In the genomic region with DNA sequence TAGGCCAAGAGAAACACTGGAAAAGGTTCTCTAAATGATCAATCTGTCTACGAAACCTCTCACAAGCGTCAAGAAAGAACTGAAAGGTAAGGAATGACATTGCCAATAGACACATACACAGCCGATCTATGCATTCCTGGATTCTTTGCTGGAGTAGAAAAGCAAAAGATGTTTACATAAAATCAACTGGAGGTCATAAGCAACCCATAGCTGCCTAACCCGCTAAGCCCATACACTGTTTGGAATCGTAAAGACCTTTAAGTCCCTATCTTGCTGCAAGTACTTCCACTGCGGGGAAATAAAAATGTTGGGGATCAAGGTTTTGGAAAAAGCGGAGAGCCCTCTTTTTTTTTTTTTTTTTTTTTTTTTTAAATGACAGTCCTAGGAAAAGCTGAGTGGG, we compare ENCODE assay signal across 8 mouse cellular contexts. TPM values are rescaled to one million over a fixed set of nuclear protein-coding genes. Genes with fewer than 3 reads are reported as not detected.
DNase-seq lines count a peak whose midpoint lies in the region; ATAC-seq and TF ChIP-seq lines count a peak whose summit lies in the region.

No protein-coding gene starts in this region.

- H3K27ac ChIP-seq in heart, embryonic 14.5 days (replicated peaks in 1 of 2; ENCODE audit: control insufficient read depth in 1 of 2, insufficient read depth in 1 of 2, low read depth in 2 of 2, low read length in 2 of 2): no peak overlapping the region
- H3K27ac ChIP-seq in hindbrain, embryonic 11.5 days (ENCODE audit: low read depth, low read length): no peak overlapping the region
- H3K27ac ChIP-seq in midbrain, embryonic 11.5 days (ENCODE audit: low read depth, low read length): no peak overlapping the region

- WGBS in heart, embryonic 14.5 days: 35% methylated on average over 7 of the region's 7 CpGs
- WGBS in hindbrain, embryonic 11.5 days: 43% methylated on average over 7 of the region's 7 CpGs
- WGBS in midbrain, embryonic 11.5 days: 38% methylated on average over 7 of the region's 7 CpGs

- H3K27me3 ChIP-seq in heart, embryonic 14.5 days (ENCODE audit: control insufficient read depth, insufficient read depth, low read length): no peaks in the 10 kb centered on the region
- H3K27me3 ChIP-seq in G1E (ENCODE audit: insufficient read depth, low read length): no peaks in the 10 kb centered on the region
- H3K27me3 ChIP-seq in hindbrain, embryonic 11.5 days (ENCODE audit: control insufficient read depth, insufficient read depth, low read length): no peaks in the 10 kb centered on the region
- no peaks in the 10 kb centered on the region for H3K27me3 ChIP-seq in midbrain, embryonic 11.5 days (ENCODE audit: control insufficient read depth, insufficient read depth, low read length)

- DNase-seq in heart, postnatal 10 days: no peak
- DNase-seq in G1E (ENCODE audit: low spot score): no peak
- DNase-seq in hindbrain, embryonic 11.5 days (ENCODE audit: low spot score): no peak
- DNase-seq in midbrain, embryonic 11.5 days (ENCODE audit: low spot score, missing footprints): peak; percentile 82
- DNase-seq in frontal cortex, postnatal 14 days (ENCODE audit: low spot score in 2 of 2): no peak
- no peak for DNase-seq in adrenal gland, postnatal 25 days
- DNase-seq in retina, postnatal 1 day: no peak

- peak overlapping the region; percentile 88 for H3K9ac ChIP-seq in heart, embryonic 14.5 days (ENCODE audit: low read length)
- peak overlapping the region; percentile 83 for H3K9ac ChIP-seq in hindbrain, embryonic 11.5 days (ENCODE audit: low read depth, low read length)
- peak overlapping the region; percentile 90 for H3K9ac ChIP-seq in midbrain, embryonic 11.5 days (ENCODE audit: low read length)

- intact Hi-C loops in heart, postnatal 10 days (cut with DNase I): no loop called here

- H3K4me3 ChIP-seq in heart, embryonic 14.5 days (ENCODE audit: control insufficient read depth in 1 of 2, insufficient read depth in 1 of 2, low read depth in 1 of 2, low read length in 2 of 2): peak overlapping the region; percentile 75 to 77
- H3K4me3 ChIP-seq in G1E (ENCODE audit: low read depth, low read length): peak overlapping the region; percentile 84
- H3K4me3 ChIP-seq in hindbrain, embryonic 11.5 days (ENCODE audit: low read depth, low read length): peak overlapping the region; percentile 76
- peak overlapping the region; percentile 90 for H3K4me3 ChIP-seq in midbrain, embryonic 11.5 days (ENCODE audit: low read depth, low read length)

- no peak for ATAC-seq in heart, embryonic 14.5 days (ENCODE audit: insufficient number of reproducible peaks, insufficient read depth, low FRiP score, low read depth)
- ATAC-seq in G1E (ENCODE audit: extremely low read depth, insufficient number of reproducible peaks, low FRiP score, poor library complexity, severe bottlenecking): no peak
- ATAC-seq in hindbrain, embryonic 11.5 days (ENCODE audit: low FRiP score): no peak
- ATAC-seq in midbrain, embryonic 11.5 days (ENCODE audit: low FRiP score): no peak

- peaks cover 10% of the 10 kb centered on the region for H3K36me3 ChIP-seq in heart, embryonic 14.5 days (ENCODE audit: control insufficient read depth, insufficient read depth, low read length)
- peaks cover 37% of the 10 kb centered on the region for H3K36me3 ChIP-seq in G1E (replicated peaks)
- no peaks in the 10 kb centered on the region for H3K36me3 ChIP-seq in hindbrain, embryonic 11.5 days (ENCODE audit: control insufficient read depth, insufficient read depth, low read length)
- no peaks in the 10 kb centered on the region for H3K36me3 ChIP-seq in midbrain, embryonic 11.5 days (ENCODE audit: control insufficient read depth, insufficient read depth, low read length)

- H3K4me2 ChIP-seq in heart, embryonic 14.5 days (ENCODE audit: low read length): peak overlapping the region; percentile 68
- peak overlapping the region; percentile 52 for H3K4me2 ChIP-seq in hindbrain, embryonic 11.5 days (replicated peaks; ENCODE audit: low read depth, low read length)
- H3K4me2 ChIP-seq in midbrain, embryonic 11.5 days: peak overlapping the region; percentile 79

- no peak for TF ChIP-seq CTCF in G1E (IDR thresholded peaks at IDR 0.05; ENCODE audit: low read depth, low read length)

- H3K9me3 ChIP-seq in heart, embryonic 14.5 days (ENCODE audit: control insufficient read depth, low read length): no peaks in the 10 kb centered on the region
- H3K9me3 ChIP-seq in G1E (replicated peaks): no peaks in the 10 kb centered on the region
- no peaks in the 10 kb centered on the region for H3K9me3 ChIP-seq in hindbrain, embryonic 11.5 days (ENCODE audit: control insufficient read depth, low read length)
- no peaks in the 10 kb centered on the region for H3K9me3 ChIP-seq in midbrain, embryonic 11.5 days (ENCODE audit: control insufficient read depth, low read length)

- peaks cover 2 to 26% of the 10 kb centered on the region in 2 experiments for H3K4me1 ChIP-seq in heart, embryonic 14.5 days (ENCODE audit: control insufficient read depth in 2 of 2, insufficient read depth in 2 of 2, low read length in 2 of 2)
- peaks cover 55% of the 10 kb centered on the region for H3K4me1 ChIP-seq in G1E (ENCODE audit: insufficient read depth, low read depth, low read length)
- no peaks in the 10 kb centered on the region; the same call in 1 of the 2 replicates for H3K4me1 ChIP-seq in hindbrain, embryonic 11.5 days (replicated peaks; ENCODE audit: control insufficient read depth, insufficient read depth, low read length)
- H3K4me1 ChIP-seq in midbrain, embryonic 11.5 days (ENCODE audit: control insufficient read depth, insufficient read depth, low read length): peaks cover 20% of the 10 kb centered on the region

RNA-seq across cellular contexts. Expression of a gene that starts 0.8 kb away (rescaled TPM):
- 98.5 and 101 TPM in 2 replicates for polyA plus RNA-seq in heart, embryonic 14.5 days (2014; fragmentation: Nextera tagmentation; extraction: Ambion mirVana)
- 10 to 100 TPM; 49.8 to 53.1 TPM for total RNA-seq in heart, postnatal 10 days (2021)
- total RNA-seq in G1E (2014; fragmentation: Nextera tagmentation): 166 and 188 TPM in 2 replicates
- total RNA-seq in G1E (2017): 156 and 163 TPM in 2 replicates
- polyA plus RNA-seq in G1E (2012): 15.2 and 19.1 TPM in 2 replicates
- 97.9 and 105 TPM in 2 replicates for polyA plus RNA-seq in hindbrain, embryonic 11.5 days (2014; fragmentation: Nextera tagmentation; extraction: Ambion mirVana)
- 93.7 and 103 TPM in 2 replicates for polyA plus RNA-seq in midbrain, embryonic 11.5 days (2014; fragmentation: Nextera tagmentation; extraction: Ambion mirVana)
- total RNA-seq in adrenal gland, postnatal 25 days (2021): 105 and 162 TPM in 2 replicates

RNA-seq across cellular contexts. Expression of a gene that starts 0.9 kb away (rescaled TPM):
- 21.5 and 22.3 TPM in 2 replicates for polyA plus RNA-seq in heart, embryonic 14.5 days (2014; fragmentation: Nextera tagmentation; extraction: Ambion mirVana)
- total RNA-seq in heart, postnatal 10 days (2021): 1 to 10 TPM; 8.7 to 9.3 TPM
- total RNA-seq in G1E (2014; fragmentation: Nextera tagmentation) (21.8 and 29.6 TPM in 2 replicates), G1E (2017) (41.0 and 44.7 TPM in 2 replicates)
- 1.2 and 1.7 TPM in 2 replicates for polyA plus RNA-seq in G1E (2012)
- polyA plus RNA-seq in hindbrain, embryonic 11.5 days (2014; fragmentation: Nextera tagmentation; extraction: Ambion mirVana): 40.3 and 42.4 TPM in 2 replicates
- 41.8 and 41.9 TPM in 2 replicates for polyA plus RNA-seq in midbrain, embryonic 11.5 days (2014; fragmentation: Nextera tagmentation; extraction: Ambion mirVana)
- total RNA-seq in adrenal gland, postnatal 25 days (2021): 18.2 and 18.8 TPM in 2 replicates
